Mouse (Mus musculus) intestine, embryonic 14.5 days (tissue): ENCODE measurements at regions not wholly inside any gene's neighbourhood (a gene's known extent, or its start where the extent isn't known, plus 50 kb on each side); places are given as distances from the start of the nearest gene placed in this dataset.

Source experiments
- ATAC-seq: fragments of 200-750 bp; cut with Nextera tagmentation; replicated peaks from 2 replicates; pipeline ENCODE4 v1.8.0; 2017; ENCODE audit warnings: low read depth, moderate number of reproducible peaks, moderate TSS enrichment, moderate library complexity; ENCODE audit not compliant: low FRiP score, low TSS enrichment
- DNase-seq: peaks from one replicate; pipeline ENCODE4 v3.0.0-alpha.2; 2018; ENCODE audit warnings: low spot score
- H3K27ac ChIP-seq: fragments of 300-500 bp; sonication (generic); 2 replicates; pipeline ENCODE4 v1.5.1; 2014; ENCODE audit warnings: low read depth, mild to moderate bottlenecking, control low read depth
- H3K27me3 ChIP-seq: fragments of 300-500 bp; sonication (generic); replicated peaks from 2 replicates; pipeline ENCODE4 v1.6.1; 2014; ENCODE audit warnings: low read length, control low read depth; ENCODE audit not compliant: control insufficient read depth, insufficient read depth
- H3K36me3 ChIP-seq: fragments of 300-500 bp; sonication (generic); 2 replicates; pipeline ENCODE4 v1.6.1; 2014; ENCODE audit warnings: low read length, control low read depth; ENCODE audit not compliant: control insufficient read depth, insufficient read depth
- H3K4me1 ChIP-seq: fragments of 300-500 bp; sonication (generic); replicated peaks from 2 replicates; pipeline ENCODE4 v1.6.1; 2014; ENCODE audit warnings: low read length, control low read depth, mixed read lengths; ENCODE audit not compliant: control insufficient read depth, insufficient read depth
- H3K4me2 ChIP-seq: fragments of 300-500 bp; sonication (generic); 2 replicates; pipeline ENCODE4 v1.6.1; 2014; ENCODE audit warnings: low read length
- H3K4me3 ChIP-seq: fragments of 300-500 bp; sonication (generic); 2 replicates; pipeline ENCODE4 v1.5.1; 2014; ENCODE audit warnings: low read depth, low read length, control low read depth, mixed read lengths
- H3K9ac ChIP-seq: fragments of 300-500 bp; sonication (generic); 2 replicates; pipeline ENCODE4 v1.6.1; 2014; ENCODE audit warnings: mild to moderate bottlenecking, low read length
- H3K9me3 ChIP-seq: fragments of 300-500 bp; sonication (generic); 2 replicates; pipeline ENCODE4 v1.6.1; 2016; ENCODE audit warnings: low read length, control low read depth; ENCODE audit not compliant: control insufficient read depth
- WGBS: fragments of 180-500 bp; shearing (Covaris S2); extraction: QIAGEN DNeasy Blood & Tissue Kit; methylation state at CpG from one replicate; pipeline ENCODE4 v1.1.7; 2014; 5-methylcytosine and 5-hydroxymethylcytosine counted together

- Histone ChIP-seq H3K9me3 (no peaks in the 10 kb centered on the region), H3K27ac (no peak overlapping the region), H3K9ac (no peak overlapping the region), H3K36me3 (no peaks in the 10 kb centered on the region), H3K4me1 (peaks cover 9% of the 10 kb centered on the region; the same call in 1 of the 2 replicates), H3K4me3 (no peak overlapping the region), H3K27me3 (no peaks in the 10 kb centered on the region), H3K4me2 (no peak overlapping the region)
- ATAC-seq (no peak), DNase-seq (no peak)
- whole genome bisulfite sequencing: 58% methylated on average over 8 of the region's 8 CpGs
These were observed 475.4 kb downstream of the Lmo4 start for GRCm38 (mm10) chr3:143729473-143730076.

GRCm38 (mm10) chr3:143722571-143722970 is 482.4 kb downstream of the Lmo4 start:
- H3K4me3 ChIP-seq: no peak overlapping the region
- 69% methylated on average over 2 of the region's 2 CpGs for WGBS
- H3K9ac ChIP-seq: no peak overlapping the region
- H3K27me3 ChIP-seq: no peaks in the 10 kb centered on the region
- H3K4me2 ChIP-seq: no peak overlapping the region
- DNase-seq (no peak), ATAC-seq (no peak)
- 0 out of 2 replicates have a peak, but pooled peaks cover 3% of the 10 kb centered on the region for H3K4me1 ChIP-seq
- H3K36me3 ChIP-seq: no peaks in the 10 kb centered on the region
- H3K9me3 ChIP-seq: no peaks in the 10 kb centered on the region
- no peak overlapping the region for H3K27ac ChIP-seq

GRCm38 (mm10) chr3:143722082-143722481 is 482.9 kb downstream of the Lmo4 start:
- WGBS: 84% methylated on average over 3 of the region's 3 CpGs
- Histone ChIP-seq H3K4me1 (0 out of 2 replicates have a peak, but pooled peaks cover 3% of the 10 kb centered on the region), H3K9me3 (no peaks in the 10 kb centered on the region), H3K27me3 (no peaks in the 10 kb centered on the region), H3K36me3 (no peaks in the 10 kb centered on the region), H3K4me3 (no peak overlapping the region), H3K9ac (no peak overlapping the region), H3K4me2 (no peak overlapping the region), H3K27ac (no peak overlapping the region)
- ATAC-seq (no peak), DNase-seq (no peak)

- Histone ChIP-seq H3K27me3 (no peaks in the 10 kb centered on the region), H3K36me3 (no peaks in the 10 kb centered on the region), H3K9me3 (peaks cover 3% of the 10 kb centered on the region; the same call in 1 of the 2 replicates), H3K9ac (no peak overlapping the region), H3K27ac (no peak overlapping the region), H3K4me2 (no peak overlapping the region), H3K4me3 (no peak overlapping the region), H3K4me1 (no peaks in the 10 kb centered on the region)
- WGBS: 89% methylated on average over 2 of the region's 2 CpGs
- DNase-seq (no peak), ATAC-seq (no peak)
These were observed 491.8 kb downstream of the Lmo4 start for GRCm38 (mm10) chr3:143713183-143713582.

- H3K27ac ChIP-seq: no peak overlapping the region
- ATAC-seq (no peak), DNase-seq (no peak)
- no peaks in the 10 kb centered on the region for H3K36me3 ChIP-seq
- no peaks in the 10 kb centered on the region for H3K27me3 ChIP-seq
- no peaks in the 10 kb centered on the region for H3K4me1 ChIP-seq
- H3K9me3 ChIP-seq: peaks cover 3% of the 10 kb centered on the region; the same call in 1 of the 2 replicates
- no peak overlapping the region for H3K9ac ChIP-seq
- no peak overlapping the region for H3K4me2 ChIP-seq
- 75% methylated on average over 16 of the region's 16 CpGs for WGBS
- no peak overlapping the region for H3K4me3 ChIP-seq
These were observed 494.1 kb downstream of the Lmo4 start for GRCm38 (mm10) chr3:143710805-143711469.

DNA sequence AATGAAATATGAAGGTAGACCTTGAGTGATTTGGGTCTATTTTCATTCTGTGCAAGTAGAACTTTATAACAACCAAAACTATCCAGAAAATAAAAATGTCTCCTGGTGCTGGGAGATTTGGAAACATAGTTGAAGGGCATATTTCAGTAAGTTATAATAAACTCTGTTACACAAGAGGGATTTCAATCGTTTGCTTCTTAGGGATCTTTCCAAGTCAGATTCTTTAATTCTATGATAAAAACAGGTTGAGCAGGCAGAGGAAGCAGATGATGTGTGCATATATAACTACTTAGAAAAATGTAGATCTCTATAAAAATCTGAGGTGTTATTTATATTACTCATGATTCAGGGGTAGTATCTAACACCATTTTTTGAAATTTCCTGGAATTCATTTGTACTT is 498.3 kb downstream of the Lmo4 start:
- no peak for ATAC-seq
- no peaks in the 10 kb centered on the region for H3K9me3 ChIP-seq

DNA sequence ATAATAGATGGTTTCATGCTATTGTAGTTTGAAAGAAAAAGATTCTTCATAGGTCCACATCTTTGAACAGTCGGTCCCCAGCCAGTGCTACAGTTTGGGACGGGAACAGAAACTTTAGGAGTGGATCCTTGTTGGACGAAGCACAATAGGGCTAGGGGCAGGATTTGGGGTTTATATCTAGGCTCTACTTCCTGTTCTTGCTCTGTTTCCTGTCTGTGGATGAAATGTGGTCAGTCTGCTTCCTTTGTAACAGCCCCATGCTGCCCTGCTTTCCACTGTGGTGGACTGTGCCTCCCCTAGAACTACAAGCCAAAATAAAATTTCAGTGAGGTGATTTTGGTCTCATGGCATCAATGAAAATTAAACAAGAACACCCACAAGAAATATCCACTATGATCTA is 510.2 kb downstream of the Lmo4 start:
- no peak overlapping the region for H3K27ac ChIP-seq
- H3K27me3 ChIP-seq: no peaks in the 10 kb centered on the region
- H3K9ac ChIP-seq: no peak overlapping the region
- no peaks in the 10 kb centered on the region for H3K4me1 ChIP-seq
- DNase-seq (no peak), ATAC-seq (no peak)
- no peak overlapping the region for H3K4me2 ChIP-seq
- H3K9me3 ChIP-seq: no peaks in the 10 kb centered on the region
- no peaks in the 10 kb centered on the region for H3K36me3 ChIP-seq
- H3K4me3 ChIP-seq: no peak overlapping the region
- WGBS: 93% methylated on average over 3 of the region's 3 CpGs

More for the DNA sequence above, 498.3 kb downstream of the Lmo4 start:
- WGBS: 80% methylated on average over 1 of the region's 1 CpGs
- DNase-seq: no peak
- no peaks in the 10 kb centered on the region for H3K36me3 ChIP-seq
- H3K4me3 ChIP-seq: no peak overlapping the region
- H3K4me2 ChIP-seq: no peak overlapping the region
- no peak overlapping the region for H3K9ac ChIP-seq
- no peak overlapping the region for H3K27ac ChIP-seq
- H3K4me1 ChIP-seq: no peaks in the 10 kb centered on the region
- no peaks in the 10 kb centered on the region for H3K27me3 ChIP-seq

DNA sequence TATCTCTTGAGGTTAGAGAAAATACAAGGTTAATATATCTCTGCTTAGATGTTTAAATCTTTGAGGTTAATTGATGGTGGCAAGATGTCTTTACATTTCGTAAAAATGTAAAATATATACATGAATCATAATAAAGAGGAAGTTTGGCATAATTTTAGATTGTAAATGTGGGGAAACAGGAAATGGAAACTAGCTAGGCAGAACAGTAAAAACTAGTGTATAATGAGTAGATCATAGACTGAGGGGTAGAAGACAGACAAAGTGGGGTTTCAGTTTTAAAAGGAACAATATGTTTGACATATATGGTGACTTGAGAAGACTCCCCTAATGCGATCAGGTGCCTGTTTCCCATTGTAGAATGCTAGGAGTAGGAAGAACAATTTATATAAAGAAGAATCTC is 519.3 kb downstream of the Lmo4 start:
- no peak overlapping the region for H3K4me3 ChIP-seq
- no peak for DNase-seq
- H3K4me1 ChIP-seq: no peaks in the 10 kb centered on the region
- no peaks in the 10 kb centered on the region for H3K9me3 ChIP-seq
- H3K36me3 ChIP-seq: no peaks in the 10 kb centered on the region
- no peaks in the 10 kb centered on the region for H3K27me3 ChIP-seq
- H3K4me2 ChIP-seq: no peak overlapping the region
- no peak overlapping the region for H3K27ac ChIP-seq
- ATAC-seq: no peak
- 85% methylated on average over 2 of the region's 2 CpGs for WGBS
- no peak overlapping the region for H3K9ac ChIP-seq

GRCm38 (mm10) chr3:143678186-143678585 is 526.8 kb downstream of the Lmo4 start:
- Histone ChIP-seq H3K27ac (no peak overlapping the region), H3K9ac (no peak overlapping the region), H3K4me2 (no peak overlapping the region), H3K4me3 (no peak overlapping the region), H3K36me3 (no peaks in the 10 kb centered on the region), H3K4me1 (no peaks in the 10 kb centered on the region), H3K9me3 (no peaks in the 10 kb centered on the region), H3K27me3 (no peaks in the 10 kb centered on the region)
- WGBS: 96% methylated on average over 3 of the region's 3 CpGs
- ATAC-seq (no peak), DNase-seq (no peak)
